Mouse (Mus musculus) liver, adult (tissue): ENCODE data around the gene Mapkap1.

Experiments used
- GATA4 ChIP-seq: IDR thresholded peaks from 2 replicates; pipeline ENCODE4 v1.6.1; 2014; ENCODE audit warnings: mild to moderate bottlenecking, low read length; ENCODE audit not compliant: insufficient replicate concordance

The Mapkap1 gene

DNA sequence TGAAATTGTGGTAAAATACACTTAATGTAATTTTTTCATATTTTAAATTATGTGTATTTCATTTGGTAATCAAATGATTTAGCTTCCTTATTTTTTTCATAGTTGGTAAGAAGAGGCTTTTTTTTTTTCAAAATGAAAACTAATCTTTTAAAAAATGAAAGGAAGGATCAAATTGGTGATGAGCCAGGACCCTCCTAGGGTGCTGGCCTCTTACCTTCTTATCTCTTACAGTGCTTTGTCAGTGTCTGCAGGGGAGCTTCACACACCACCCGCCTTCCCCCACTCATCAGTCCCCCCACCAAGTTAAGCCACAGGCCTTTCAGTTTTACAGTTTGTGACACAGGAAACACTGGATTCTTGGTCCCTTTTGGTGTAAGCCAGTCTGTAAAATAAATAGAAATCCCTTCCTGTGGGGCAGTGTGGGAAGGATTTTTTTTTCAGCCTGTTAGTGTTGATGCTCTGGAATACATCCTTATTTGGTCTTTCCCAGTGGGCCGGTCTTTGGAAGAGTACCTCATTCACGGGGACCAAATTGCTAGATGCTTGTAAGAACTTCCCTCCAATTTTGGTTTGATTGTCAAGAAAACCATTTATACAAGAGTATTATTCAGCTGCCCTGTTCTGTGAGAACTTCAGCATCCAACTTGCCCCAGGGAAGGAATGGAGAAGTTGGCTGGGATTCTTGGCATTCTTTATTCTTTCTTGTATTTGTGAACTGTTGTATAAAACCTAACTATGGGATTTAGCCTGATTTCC lies 97.6 kb downstream of the Mapkap1 start:
- no peak for TF ChIP-seq GATA4

DNA sequence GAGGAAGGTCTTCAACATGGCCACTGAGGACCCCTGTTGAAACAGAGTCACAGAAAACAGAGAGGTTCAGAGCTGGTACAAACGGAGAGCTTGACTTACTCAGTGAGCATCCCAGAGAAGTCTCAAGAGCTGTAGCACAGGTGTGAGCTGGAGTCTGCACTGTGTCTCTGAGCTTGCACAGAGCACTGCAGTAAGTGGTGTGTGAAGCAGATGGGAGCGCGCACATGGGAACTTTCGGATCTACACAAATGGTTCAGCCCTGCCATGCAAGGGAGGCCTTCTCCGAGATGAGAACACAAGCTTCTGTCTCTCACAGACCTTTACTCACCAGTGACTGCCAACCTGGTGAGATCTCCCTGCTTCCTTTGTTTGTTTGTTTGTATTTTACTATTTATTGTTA lies 103.3 kb downstream of the Mapkap1 start:
- no peak for TF ChIP-seq GATA4

DNA sequence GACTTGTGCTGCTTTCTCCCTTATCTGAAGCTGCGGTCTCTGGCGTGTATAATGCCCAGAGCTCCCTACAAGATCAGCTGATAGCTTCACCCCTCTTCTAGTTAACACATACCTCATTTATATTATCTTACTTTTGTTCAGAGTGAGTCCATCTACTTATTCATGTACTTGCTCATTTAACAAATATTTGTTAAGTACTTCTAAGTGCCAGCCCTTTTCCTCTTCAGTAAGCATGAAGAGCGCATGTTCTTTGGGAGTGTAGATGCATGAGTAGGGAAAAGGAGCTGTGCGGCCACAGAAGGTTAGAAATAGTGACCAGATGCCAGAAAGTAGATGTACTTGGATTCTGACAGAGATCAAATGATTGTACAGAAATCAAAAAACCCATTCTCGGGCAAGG lies 108.7 kb downstream of the Mapkap1 start:
- TF ChIP-seq GATA4 = no peak

DNA sequence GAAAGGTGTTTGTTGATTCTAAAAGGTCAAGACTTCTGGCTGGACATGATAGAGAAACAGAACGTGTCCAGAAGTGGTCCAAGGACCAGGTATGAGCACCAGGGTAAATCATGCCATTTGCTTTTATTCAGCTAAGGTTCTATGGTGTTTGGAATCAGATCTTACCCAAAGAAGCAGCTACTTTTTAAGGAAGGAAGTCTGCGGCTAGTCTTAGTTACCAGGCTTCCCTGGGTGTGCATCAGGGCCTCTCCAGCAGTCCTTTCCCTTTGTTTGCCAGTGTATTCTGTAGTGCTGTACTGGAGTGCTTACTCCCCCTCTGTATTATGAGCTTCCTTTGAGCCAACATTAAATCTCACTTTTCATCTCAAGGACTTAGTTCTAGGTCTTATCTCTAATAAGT lies 111.5 kb downstream of the Mapkap1 start:
- no peak for TF ChIP-seq GATA4

DNA sequence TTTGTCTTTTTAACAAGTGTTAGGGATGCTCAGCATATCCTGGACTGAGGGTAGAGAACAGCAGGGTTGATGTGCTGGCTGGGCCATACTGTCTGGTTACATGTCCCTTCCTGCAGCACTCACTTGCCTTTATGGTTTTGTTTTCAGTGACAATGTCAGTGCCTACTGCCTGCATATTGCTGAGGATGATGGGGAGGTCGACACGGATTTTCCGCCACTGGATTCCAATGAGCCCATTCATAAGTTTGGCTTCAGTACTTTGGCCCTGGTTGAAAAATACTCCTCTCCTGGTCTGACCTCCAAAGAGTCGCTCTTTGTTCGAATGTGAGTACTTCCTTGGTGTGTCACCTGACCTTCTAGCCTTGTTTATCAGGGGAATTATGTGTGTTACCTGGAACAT lies 112.0 kb downstream of the Mapkap1 start:
- no peak for TF ChIP-seq GATA4

DNA sequence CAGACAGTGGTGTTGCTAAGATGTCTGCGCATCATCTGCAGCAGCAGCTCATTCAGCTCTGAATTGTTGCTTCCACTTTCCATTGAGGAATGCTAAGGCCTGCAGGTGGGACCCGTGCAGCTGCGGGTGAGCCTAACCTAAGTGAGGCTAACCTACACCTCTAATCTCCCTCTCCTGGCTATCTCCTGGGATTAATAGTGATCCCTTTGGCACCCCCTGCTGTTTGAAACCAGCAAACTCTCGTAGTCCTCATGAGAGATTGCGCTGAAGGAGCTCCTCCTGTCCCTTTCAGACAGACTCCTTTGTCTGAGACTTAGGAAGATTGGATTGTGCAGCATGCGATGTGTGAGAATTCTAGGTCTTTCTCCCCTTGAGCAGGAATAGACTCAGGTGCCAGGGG lies 113.0 kb downstream of the Mapkap1 start:
- TF ChIP-seq GATA4 = no peak

DNA sequence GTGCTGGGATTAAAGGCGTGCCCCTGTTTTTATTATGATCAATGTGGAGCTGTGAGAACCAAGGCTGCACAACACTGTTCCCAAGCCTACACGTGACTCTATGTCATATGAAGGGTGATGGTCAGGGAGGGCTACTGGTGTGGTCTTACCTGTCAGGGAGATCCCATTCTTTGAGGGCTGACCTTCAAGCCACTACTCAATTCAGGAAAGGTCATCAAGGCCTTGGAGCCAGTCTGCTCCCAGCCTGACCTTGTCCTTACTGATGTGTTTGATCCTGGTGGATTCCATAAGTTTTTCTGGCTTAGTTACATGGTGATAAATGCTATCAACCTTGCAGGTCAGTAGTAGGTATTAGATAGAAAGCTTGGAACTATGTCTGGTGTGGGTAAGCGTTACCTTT lies 114.8 kb downstream of the Mapkap1 start:
- no peak for TF ChIP-seq GATA4

DNA sequence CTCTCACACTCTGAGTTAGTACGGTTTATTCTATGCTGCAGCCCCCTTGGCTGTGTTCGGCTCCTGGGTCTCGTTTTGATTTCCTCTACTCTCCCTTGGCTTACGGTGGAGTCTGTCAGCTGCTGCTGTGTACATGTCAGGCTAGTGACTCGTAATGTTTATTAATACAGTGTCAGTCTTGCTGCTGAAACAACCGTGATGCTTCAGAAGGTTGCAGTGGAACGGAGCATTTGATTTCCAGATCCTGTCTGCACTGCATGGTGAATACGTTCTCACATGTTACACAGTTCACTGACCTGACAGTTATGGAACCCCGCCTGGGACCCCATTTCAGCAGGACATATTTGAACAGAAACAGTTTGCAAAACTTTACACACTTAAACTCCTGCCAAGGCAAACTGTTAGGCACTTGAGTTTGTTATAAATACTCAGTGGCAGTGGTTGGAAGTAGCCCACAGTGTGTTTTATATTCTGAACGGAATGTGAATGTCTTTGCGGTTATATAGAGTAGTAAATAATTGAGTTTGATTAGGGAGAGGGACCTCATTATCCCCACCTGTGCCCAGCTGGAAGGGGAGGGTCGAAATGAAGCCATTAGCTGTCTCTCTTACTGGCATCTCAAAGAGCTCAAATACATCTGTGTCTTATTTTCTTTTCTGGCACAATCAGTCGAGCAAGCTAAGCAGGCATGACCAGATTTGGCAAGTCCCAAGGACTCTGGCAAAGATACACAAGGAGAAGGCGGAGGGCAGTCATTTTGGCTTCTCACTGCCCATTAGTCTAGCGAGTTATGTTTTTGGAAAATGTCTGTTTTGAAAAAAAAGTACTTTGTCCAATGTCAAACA lies 120.2 kb downstream of the Mapkap1 start:
- TF ChIP-seq GATA4 = no peak

DNA sequence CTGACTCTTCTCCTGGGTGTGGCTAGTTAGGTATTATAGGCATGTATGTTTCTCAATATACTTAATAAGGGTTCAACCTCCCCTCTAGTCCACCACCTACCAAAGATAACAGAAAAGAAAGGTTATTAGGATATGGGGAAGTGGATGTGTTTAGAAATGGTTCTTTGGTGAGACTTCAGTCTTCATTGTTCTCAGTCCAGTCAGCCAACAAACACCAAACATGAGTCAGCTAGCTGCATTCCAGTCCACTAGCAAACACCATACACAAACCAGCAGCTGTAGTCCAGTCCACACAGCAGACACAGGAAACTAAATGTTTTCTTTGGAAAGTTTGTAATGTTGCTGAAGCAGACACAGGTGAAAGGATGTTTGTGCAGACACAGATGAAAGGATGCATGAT lies 121.9 kb downstream of the Mapkap1 start:
- no peak for TF ChIP-seq GATA4

DNA sequence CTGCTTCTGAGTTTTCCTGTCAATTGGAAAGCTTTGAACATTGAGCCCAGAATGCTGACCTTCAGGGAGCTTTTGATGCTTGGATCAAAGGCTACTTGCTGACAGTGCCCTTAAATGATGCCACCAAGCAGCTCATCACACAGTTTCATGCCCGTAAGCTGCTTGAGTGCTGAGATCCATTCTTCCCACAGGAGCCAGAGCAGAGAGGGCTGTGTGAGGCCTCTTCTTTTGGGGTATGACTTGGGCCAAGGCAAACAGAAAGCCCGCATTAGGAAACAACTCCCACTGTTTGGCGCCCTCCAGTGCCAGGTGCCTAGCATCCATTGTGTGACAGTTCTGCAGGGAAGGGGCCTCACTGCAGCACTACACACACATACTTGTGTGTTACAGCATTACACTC lies 123.5 kb downstream of the Mapkap1 start:
- TF ChIP-seq GATA4 = no peak

DNA sequence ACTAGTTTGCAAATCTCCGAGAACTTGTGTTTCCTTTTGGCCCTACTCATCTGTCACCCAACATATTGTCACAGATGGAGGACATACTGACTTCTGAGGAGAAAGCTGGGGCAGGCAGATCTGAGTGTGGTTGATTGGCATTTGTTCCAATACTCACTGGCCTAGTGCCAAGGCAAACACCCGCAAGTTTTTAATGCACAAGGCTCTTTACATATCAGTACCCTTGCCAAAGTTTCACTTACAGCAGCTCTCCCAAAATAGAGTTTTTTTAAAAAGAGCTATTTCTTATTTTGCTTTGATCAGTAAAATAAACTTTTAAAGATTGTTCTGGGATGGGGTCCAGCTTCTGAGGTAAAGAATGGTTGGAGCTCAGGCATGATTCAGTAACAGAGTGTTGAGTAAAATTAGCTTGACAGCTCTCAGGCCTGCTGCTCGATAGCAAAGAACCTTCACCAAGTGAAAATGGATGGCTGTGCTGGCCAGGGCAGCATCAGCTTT lies 125.3 kb downstream of the Mapkap1 start:
- TF ChIP-seq GATA4 = no peak

DNA sequence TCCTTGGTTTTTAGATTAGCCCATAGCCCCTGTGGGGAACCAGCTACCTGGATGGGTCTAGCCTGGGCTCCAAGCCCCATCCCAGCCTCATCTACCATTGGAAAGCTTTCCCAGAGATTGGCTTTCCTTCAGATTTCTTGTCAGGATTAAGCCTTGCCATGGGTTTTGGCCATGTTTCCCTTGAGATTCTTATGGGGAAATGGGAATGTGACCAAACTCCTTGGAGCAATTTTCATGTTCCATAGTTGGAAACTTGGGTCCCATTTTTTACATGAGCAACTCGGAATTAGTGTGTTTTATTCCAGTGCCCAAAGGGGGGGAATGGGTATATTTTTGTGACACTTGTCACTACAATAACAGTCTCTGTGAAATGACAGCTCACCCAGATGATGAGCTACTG lies 125.8 kb downstream of the Mapkap1 start:
- TF ChIP-seq GATA4 = no peak

DNA sequence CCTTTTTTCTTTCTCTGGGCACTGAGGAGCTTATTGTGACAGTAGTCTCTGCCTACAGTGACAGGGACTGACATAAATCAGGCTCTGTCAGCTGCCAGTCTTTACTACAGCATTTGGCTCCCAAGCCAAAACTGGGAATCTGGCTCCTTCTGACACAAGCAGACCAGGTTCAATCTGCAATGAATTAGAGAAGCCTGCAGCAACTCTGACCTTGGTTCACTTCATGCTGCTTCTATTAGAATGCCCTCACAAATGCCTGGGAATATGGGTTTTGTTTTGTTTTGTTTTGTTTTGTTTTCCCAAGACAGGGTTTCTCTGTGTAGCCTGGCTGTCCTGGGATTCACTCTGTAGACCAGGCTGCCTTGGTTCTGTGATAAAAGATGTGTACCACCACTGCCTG lies 126.7 kb downstream of the Mapkap1 start:
- no peak for TF ChIP-seq GATA4

DNA sequence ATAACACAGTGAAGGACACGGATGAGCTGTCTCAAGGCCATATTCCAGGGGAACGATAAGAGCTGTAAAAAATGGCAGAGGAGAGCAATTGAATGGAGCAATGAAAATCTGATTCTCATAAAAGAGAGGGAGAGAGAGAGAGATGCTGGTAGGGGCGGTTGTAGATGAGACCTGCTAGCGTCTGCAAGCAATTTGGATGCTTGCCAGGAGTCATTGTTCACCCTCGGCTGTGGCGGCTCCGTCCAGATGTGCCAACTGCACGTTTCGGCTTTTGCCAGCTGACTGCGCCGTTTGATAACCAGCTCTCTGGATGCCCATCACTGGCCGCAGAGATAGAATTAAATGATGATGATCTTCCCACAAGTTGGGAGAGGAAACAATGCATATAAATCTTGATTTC lies 128.4 kb downstream of the Mapkap1 start:
- no peak for TF ChIP-seq GATA4

DNA sequence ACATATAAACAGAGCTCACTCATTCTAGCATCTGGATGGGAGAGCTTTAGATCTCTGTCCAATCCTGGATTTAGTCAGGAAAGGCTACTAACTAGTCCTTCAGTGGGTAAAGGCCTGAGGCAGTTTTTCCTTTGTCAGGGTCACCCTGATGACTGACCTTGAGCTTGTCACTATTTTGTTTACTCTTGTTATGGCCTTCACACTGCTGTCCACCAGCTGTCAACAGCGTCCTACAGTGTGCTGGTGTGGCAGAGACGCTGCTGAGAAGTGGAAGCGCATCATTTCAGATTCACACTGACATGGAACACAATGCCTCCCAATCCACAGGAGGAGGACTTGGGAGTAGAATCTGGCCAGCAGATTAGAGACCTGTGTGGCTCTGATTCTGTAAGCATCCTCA lies 130.8 kb downstream of the Mapkap1 start:
- no peak for TF ChIP-seq GATA4

DNA sequence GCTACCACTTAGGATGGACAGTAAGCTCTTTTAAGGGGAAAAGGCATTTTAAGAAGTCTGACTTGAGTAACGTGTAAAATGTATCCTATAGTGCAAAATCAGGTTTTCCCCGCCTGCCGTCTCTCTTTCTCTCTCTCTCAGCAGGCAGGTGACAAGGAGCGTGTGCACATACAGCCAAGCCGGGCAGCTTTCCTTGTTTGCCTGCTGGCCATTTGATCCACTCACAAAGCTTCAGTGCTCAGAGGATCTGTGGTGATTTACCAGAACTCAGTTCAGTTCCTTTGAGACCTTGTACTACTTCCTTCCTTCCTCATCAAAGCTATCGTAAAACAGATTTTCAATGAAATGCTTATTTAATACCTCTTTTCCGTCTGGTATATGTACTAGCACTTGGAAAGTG lies 137.0 kb downstream of the Mapkap1 start:
- TF ChIP-seq GATA4 = no peak

DNA sequence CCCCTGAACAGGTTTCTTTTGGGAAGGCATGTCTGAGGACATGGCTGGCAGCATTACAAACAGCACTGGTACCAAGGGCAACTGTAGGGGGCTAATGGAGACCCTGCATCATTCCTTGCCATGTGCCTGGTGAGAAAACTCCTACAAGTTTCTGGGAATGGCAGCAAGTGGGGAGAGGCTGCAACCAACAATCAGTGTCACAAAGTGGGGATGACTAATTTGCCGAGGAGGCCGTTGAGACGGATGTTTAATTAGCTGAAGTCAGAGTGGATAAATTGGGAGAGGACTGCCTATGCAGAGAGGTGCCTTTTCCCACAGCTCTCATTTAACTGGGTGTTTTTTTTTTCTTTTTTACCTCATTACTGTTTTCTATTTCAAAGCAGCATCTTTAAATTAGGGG lies 137.4 kb downstream of the Mapkap1 start:
- TF ChIP-seq GATA4 = no peak
